Mouse (Mus musculus) myocyte (in vitro differentiated cells): ENCODE results near the gene Qars.

Source experiments
- MYOG ChIP-seq, 3 experiments: IDR thresholded peaks; one replicate each; pipeline ENCODE4 v1.6.1; 2011; ENCODE audit warnings: control low read depth in 2 of 3, low read depth in 2 of 3, mild to moderate bottlenecking in 2 of 3; ENCODE audit not compliant: insufficient read length in 2 of 3, control insufficient read depth in 1 of 3, insufficient read depth in 1 of 3
- POLR2A ChIP-seq: IDR thresholded peaks from one replicate; pipeline ENCODE4 v1.6.1; 2011; ENCODE audit warnings: low read depth, mild to moderate bottlenecking, control low read depth, moderate library complexity; ENCODE audit not compliant: insufficient read length
- TCF12 ChIP-seq: IDR thresholded peaks from one replicate; pipeline ENCODE4 v1.6.1; 2011; ENCODE audit warnings: mild to moderate bottlenecking, control low read depth; ENCODE audit not compliant: poor library complexity, insufficient read depth, severe bottlenecking

DNA sequence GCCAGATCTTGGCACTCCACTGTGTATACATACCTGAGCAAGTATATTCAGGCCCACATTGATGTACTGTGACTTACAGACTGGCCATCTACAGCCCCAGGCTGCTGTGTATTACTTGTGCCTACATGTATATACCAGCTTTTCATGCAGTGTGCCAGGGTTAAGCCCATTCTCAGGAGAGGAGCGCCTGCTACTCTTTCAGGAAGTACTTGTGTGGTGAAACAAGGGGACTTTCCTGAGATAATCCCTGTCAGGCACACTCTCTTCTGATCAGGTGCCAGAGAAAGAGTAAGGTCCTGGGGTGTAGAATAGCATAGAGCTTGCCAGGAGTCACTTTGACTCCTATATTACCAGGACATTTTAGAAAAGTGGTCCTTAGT is 47.6 kb upstream of the Qars start:
- TF ChIP-seq POLR2A (no peak), MYOG (IDR thresholded peaks at IDR 0.05; ENCODE audit: control insufficient read depth in 1 of 3, insufficient read depth in 1 of 3, insufficient read length in 2 of 3, low read depth in 2 of 3) (no peak), TCF12 (no peak)
